Mouse (Mus musculus) neural tube, embryonic 10.5 days (tissue): Measurements from ENCODE around the gene Casc3.

Source experiments
- DNase-seq: peaks from one replicate; pipeline ENCODE4 v3.0.0-alpha.2; 2017; ENCODE audit warnings: low spot score; ENCODE audit errors: extremely low spot score

The Casc3 gene

GRCm38 (mm10) chr11:98804605-98805004 is at the start of gene Casc3:
Gene Casc3, plus strand, starts transcription at chr11:98804905.
- DNase-seq: no peak

GRCm38 (mm10) chr11:98755726-98756380 is 48.9 kb upstream of the Casc3 start:
- no peak for DNase-seq

- DNase-seq: no peak
These were observed 48.0 kb upstream of the Casc3 start for GRCm38 (mm10) chr11:98756711-98757110.

- no peak for DNase-seq
These were observed 42.8 kb upstream of the Casc3 start for GRCm38 (mm10) chr11:98761939-98762338.

GRCm38 (mm10) chr11:98762756-98763501 is 41.8 kb upstream of the Casc3 start:
- no peak for DNase-seq

- no peak for DNase-seq
These were observed 41.2 kb upstream of the Casc3 start for GRCm38 (mm10) chr11:98763502-98763861.

GRCm38 (mm10) chr11:98764091-98764490 is 40.6 kb upstream of the Casc3 start:
- no peak for DNase-seq

- DNase-seq: no peak
These were observed 40.0 kb upstream of the Casc3 start for GRCm38 (mm10) chr11:98764746-98765145.

GRCm38 (mm10) chr11:98765421-98766309 is 39.0 kb upstream of the Casc3 start:
- DNase-seq: no peak

GRCm38 (mm10) chr11:98766346-98766745 is 38.4 kb upstream of the Casc3 start:
- no peak for DNase-seq

GRCm38 (mm10) chr11:98766816-98767215 is 37.9 kb upstream of the Casc3 start:
- DNase-seq: no peak

- DNase-seq: no peak
These were observed 37.4 kb upstream of the Casc3 start for GRCm38 (mm10) chr11:98767276-98767675.

- no peak for DNase-seq
These were observed 37.0 kb upstream of the Casc3 start for GRCm38 (mm10) chr11:98767713-98768112.

- no peak for DNase-seq
These were observed 36.3 kb upstream of the Casc3 start for GRCm38 (mm10) chr11:98768127-98769006.

GRCm38 (mm10) chr11:98769007-98769954 is 35.4 kb upstream of the Casc3 start:
- DNase-seq: no peak

GRCm38 (mm10) chr11:98770096-98770975 is 34.4 kb upstream of the Casc3 start:
- no peak for DNase-seq

- DNase-seq: no peak
These were observed 33.6 kb upstream of the Casc3 start for GRCm38 (mm10) chr11:98771131-98771530.

GRCm38 (mm10) chr11:98771844-98772525 is 32.7 kb upstream of the Casc3 start:
- DNase-seq: no peak
